Mouse (Mus musculus): ENCODE data around the gene Wdr34. TPM values are rescaled to one million over a fixed set of nuclear protein-coding genes. Genes with fewer than 3 reads are reported as not detected.

The Wdr34 gene
- total and polyA plus RNA-seq, 3 experiments = 9.6 to 38.4 (median 15.1) TPM

GRCm38 (mm10) chr2:30078349-30078712 is 29.6 kb upstream of the Wdr34 start:
- Histone ChIP-seq H3K4me1 (ENCODE audit: insufficient read depth, low read depth, low read length) (peaks cover 30% of the 10 kb centered on the region), H3K27me3 (ENCODE audit: insufficient read depth, low read length) (peaks cover 14% of the 10 kb centered on the region), H3K9me3 (replicated peaks) (no peaks in the 10 kb centered on the region), H3K4me3 (ENCODE audit: low read depth, low read length) (peak overlapping the region; percentile 80; the same call in 1 of the 2 replicates), H3K36me3 (replicated peaks) (peaks cover 34% of the 10 kb centered on the region)
- ATAC-seq (ENCODE audit: extremely low read depth, insufficient number of reproducible peaks, low FRiP score, poor library complexity, severe bottlenecking) (no peak), DNase-seq (ENCODE audit: low spot score) (no peak)
- TF ChIP-seq CTCF (IDR thresholded peaks at IDR 0.05; ENCODE audit: low read depth, low read length) (no peak), GATA2 (IDR thresholded peaks at IDR 0.05; ENCODE audit: borderline replicate concordance, low read depth, low read length) (no peak), TAL1 (conservative IDR thresholded peaks at IDR 0.05; ENCODE audit: low read depth, low read length) (no peak), POLR2AphosphoS5 (IDR thresholded peaks at IDR 0.05; ENCODE audit: insufficient replicate concordance, low read depth, low read length) (no peak), GATA1 (IDR thresholded peaks at IDR 0.05; ENCODE audit: borderline replicate concordance, low read length) (no peak)

- no peak; the same call in 1 of the 2 replicates for ATAC-seq (ENCODE audit: extremely low read depth, insufficient number of reproducible peaks, low FRiP score, poor library complexity, severe bottlenecking)
- Histone ChIP-seq H3K36me3 (replicated peaks) (peaks cover 39% of the 10 kb centered on the region), H3K4me3 (ENCODE audit: low read depth, low read length) (peak within 1 kb of the TSS; percentile 80), H3K9me3 (replicated peaks) (no peaks in the 10 kb centered on the region), H3K27me3 (ENCODE audit: insufficient read depth, low read length) (peaks cover 10% of the 10 kb centered on the region), H3K4me1 (ENCODE audit: insufficient read depth, low read depth, low read length) (peaks cover 36% of the 10 kb centered on the region)
- peak; percentile 80 for DNase-seq (ENCODE audit: low spot score)
- TF ChIP-seq POLR2AphosphoS5 (IDR thresholded peaks at IDR 0.05; ENCODE audit: insufficient replicate concordance, low read depth, low read length) (no peak; the same call in 1 of the 2 replicates), CTCF (IDR thresholded peaks at IDR 0.05; ENCODE audit: low read depth, low read length) (peak; percentile 96), GATA2 (IDR thresholded peaks at IDR 0.05; ENCODE audit: borderline replicate concordance, low read depth, low read length) (no peak)
These were observed 29.0 kb upstream of the Wdr34 start, which contains the start of gene Pkn3 for GRCm38 (mm10) chr2:30077502-30078348. Gene Pkn3 (plus strand): TSS chr2:30077684.

DNA sequence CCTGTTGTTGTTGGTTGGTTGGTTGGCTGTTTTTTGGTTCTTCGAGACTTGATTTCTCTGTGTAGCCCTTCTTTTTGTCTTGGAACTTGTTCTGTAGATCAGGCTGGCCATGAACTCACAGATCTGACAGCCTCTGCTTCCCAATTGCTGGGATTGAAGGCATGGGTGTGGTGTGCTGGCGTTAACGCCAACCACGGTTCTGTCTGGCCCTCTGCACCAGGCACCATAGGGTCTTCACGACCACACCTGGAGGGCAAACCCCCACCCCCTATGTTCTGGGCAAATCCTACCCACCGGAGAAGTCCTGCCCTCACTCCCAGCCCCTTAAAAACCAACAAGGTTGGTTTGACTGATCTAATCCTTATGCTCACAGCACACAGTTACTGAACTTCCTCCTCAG is 28.3 kb upstream of the Wdr34 start:
- DNase-seq (ENCODE audit: low spot score) (no peak), ATAC-seq (ENCODE audit: extremely low read depth, insufficient number of reproducible peaks, low FRiP score, poor library complexity, severe bottlenecking) (no peak)
- Histone ChIP-seq H3K4me1 (ENCODE audit: insufficient read depth, low read depth, low read length) (peaks cover 40% of the 10 kb centered on the region), H3K9me3 (replicated peaks) (no peaks in the 10 kb centered on the region), H3K36me3 (replicated peaks) (peaks cover 42% of the 10 kb centered on the region), H3K27me3 (ENCODE audit: insufficient read depth, low read length) (peaks cover 4% of the 10 kb centered on the region; the same call in 1 of the 2 replicates), H3K4me3 (ENCODE audit: low read depth, low read length) (no peak overlapping the region; the same call in 1 of the 2 replicates)
- TF ChIP-seq TAL1 (conservative IDR thresholded peaks at IDR 0.05; ENCODE audit: low read depth, low read length) = no peak
- TF ChIP-seq GATA1 (IDR thresholded peaks at IDR 0.05; ENCODE audit: borderline replicate concordance, low read length) = no peak
- TF ChIP-seq CTCF (IDR thresholded peaks at IDR 0.05; ENCODE audit: low read depth, low read length) = no peak
- no peak for TF ChIP-seq GATA2 (IDR thresholded peaks at IDR 0.05; ENCODE audit: borderline replicate concordance, low read depth, low read length)
- TF ChIP-seq POLR2AphosphoS5 (IDR thresholded peaks at IDR 0.05; ENCODE audit: insufficient replicate concordance, low read depth, low read length) = no peak

DNA sequence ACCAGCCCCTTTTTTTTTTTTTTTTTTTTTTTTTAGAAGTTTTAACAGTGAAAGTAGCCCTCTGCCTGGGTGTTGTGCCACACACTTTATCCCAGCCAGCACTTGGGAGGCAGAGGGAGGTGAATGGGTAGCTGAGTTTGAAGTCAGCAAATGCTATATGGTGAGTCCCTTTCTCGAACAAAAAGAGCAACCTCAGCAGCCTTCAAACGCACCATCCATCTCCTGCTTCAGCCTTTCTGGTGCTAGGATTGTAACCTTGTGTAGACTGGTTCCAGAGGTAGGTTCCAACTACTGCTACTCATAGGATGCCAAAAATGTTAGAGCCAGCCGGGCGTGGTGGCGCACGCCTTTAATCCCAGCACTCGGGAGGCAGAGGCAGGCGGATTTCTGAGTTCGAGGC is 27.8 kb upstream of the Wdr34 start:
- Histone ChIP-seq H3K36me3 (replicated peaks) (peaks cover 43% of the 10 kb centered on the region), H3K9me3 (replicated peaks) (no peaks in the 10 kb centered on the region), H3K27me3 (ENCODE audit: insufficient read depth, low read length) (peaks cover 4% of the 10 kb centered on the region; the same call in 1 of the 2 replicates), H3K4me1 (ENCODE audit: insufficient read depth, low read depth, low read length) (peaks cover 40% of the 10 kb centered on the region), H3K4me3 (ENCODE audit: low read depth, low read length) (no peak overlapping the region)
- TF ChIP-seq GATA2 (IDR thresholded peaks at IDR 0.05; ENCODE audit: borderline replicate concordance, low read depth, low read length) (no peak), TAL1 (conservative IDR thresholded peaks at IDR 0.05; ENCODE audit: low read depth, low read length) (no peak), GATA1 (IDR thresholded peaks at IDR 0.05; ENCODE audit: borderline replicate concordance, low read length) (no peak), POLR2AphosphoS5 (IDR thresholded peaks at IDR 0.05; ENCODE audit: insufficient replicate concordance, low read depth, low read length) (no peak), CTCF (IDR thresholded peaks at IDR 0.05; ENCODE audit: low read depth, low read length) (no peak)
- no peak for ATAC-seq (ENCODE audit: extremely low read depth, insufficient number of reproducible peaks, low FRiP score, poor library complexity, severe bottlenecking)
- no peak for DNase-seq (ENCODE audit: low spot score)

- no peaks in the 10 kb centered on the region for H3K9me3 ChIP-seq (replicated peaks)
- H3K4me1 ChIP-seq (ENCODE audit: insufficient read depth, low read depth, low read length) = peaks cover 41% of the 10 kb centered on the region
- no peak overlapping the region for H3K4me3 ChIP-seq (ENCODE audit: low read depth, low read length)
- TF ChIP-seq TAL1 (conservative IDR thresholded peaks at IDR 0.05; ENCODE audit: low read depth, low read length) (no peak), POLR2AphosphoS5 (IDR thresholded peaks at IDR 0.05; ENCODE audit: insufficient replicate concordance, low read depth, low read length) (no peak), CTCF (IDR thresholded peaks at IDR 0.05; ENCODE audit: low read depth, low read length) (no peak), GATA1 (IDR thresholded peaks at IDR 0.05; ENCODE audit: borderline replicate concordance, low read length) (no peak), GATA2 (IDR thresholded peaks at IDR 0.05; ENCODE audit: borderline replicate concordance, low read depth, low read length) (no peak)
- DNase-seq (ENCODE audit: low spot score) (no peak), ATAC-seq (ENCODE audit: extremely low read depth, insufficient number of reproducible peaks, low FRiP score, poor library complexity, severe bottlenecking) (no peak)
- H3K27me3 ChIP-seq (ENCODE audit: insufficient read depth, low read length) = peaks cover 4% of the 10 kb centered on the region; the same call in 1 of the 2 replicates
- H3K36me3 ChIP-seq (replicated peaks) = peaks cover 43% of the 10 kb centered on the region
These were observed 26.9 kb upstream of the Wdr34 start for GRCm38 (mm10) chr2:30075625-30076024.

DNA sequence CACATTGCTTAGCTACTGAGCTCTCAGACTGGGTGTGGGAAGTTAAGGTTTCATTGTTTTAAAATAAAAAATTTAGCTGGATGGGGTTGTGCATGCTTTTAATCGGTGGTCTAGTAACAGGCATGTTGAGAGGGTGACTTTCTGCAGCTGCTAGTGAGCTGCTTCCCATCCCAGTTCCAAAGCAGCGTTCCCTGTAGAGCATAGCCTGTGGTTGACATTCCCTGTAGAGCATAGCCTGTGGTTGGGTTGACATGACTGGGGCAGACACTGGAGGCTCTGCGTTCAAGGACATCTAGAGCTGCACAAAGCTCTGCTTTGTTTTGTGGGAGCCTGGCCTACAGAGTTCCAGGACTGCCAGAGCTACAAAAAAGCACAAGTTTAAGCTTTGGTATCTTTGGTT is 24.6 kb upstream of the Wdr34 start:
- ATAC-seq (ENCODE audit: extremely low read depth, insufficient number of reproducible peaks, low FRiP score, poor library complexity, severe bottlenecking) = no peak
- TF ChIP-seq POLR2AphosphoS5 (IDR thresholded peaks at IDR 0.05; ENCODE audit: insufficient replicate concordance, low read depth, low read length) = 0 out of 2 replicates have a peak, but pooled peaks have one; percentile 55
- TF ChIP-seq TAL1 (conservative IDR thresholded peaks at IDR 0.05; ENCODE audit: low read depth, low read length) = no peak
- H3K36me3 ChIP-seq (replicated peaks) = peaks cover 54% of the 10 kb centered on the region

More for the DNA sequence above, 24.6 kb upstream of the Wdr34 start:
- no peaks in the 10 kb centered on the region for H3K9me3 ChIP-seq (replicated peaks)
- peaks cover 53% of the 10 kb centered on the region for H3K4me1 ChIP-seq (ENCODE audit: insufficient read depth, low read depth, low read length)
- H3K27me3 ChIP-seq (ENCODE audit: insufficient read depth, low read length) = no peaks in the 10 kb centered on the region
- no peak for DNase-seq (ENCODE audit: low spot score)
- no peak overlapping the region for H3K4me3 ChIP-seq (ENCODE audit: low read depth, low read length)
